Mouse (Mus musculus) ovary, adult 10 weeks (tissue): Measurements from ENCODE around the gene 2210418O10Rik. TPM values are rescaled to one million over a fixed set of nuclear protein-coding genes. Genes with fewer than 3 reads are reported as not detected.

Source experiments
- polyA plus RNA-seq: library from polyadenylated mRNA; stranded (reverse); fragments of 350-450 nt; fragmentation: Illumina TruSeq; extraction: RNeasy Lipid Tissue Mini Kit (QIAGEN cat#74804); gene quantifications from one replicate; pipeline ENCODE4 v1.2.3, GENCODE M21; 2014

Gene 2210418O10Rik
- 53.9 TPM for polyA plus RNA-seq

GRCm38 (mm10) chr2:176226269-176226668, at the start of gene 2210418O10Rik:
Gene 2210418O10Rik, plus strand, starts transcription at chr2:176226569.

Other genes starting within 250 kb of the 2210418O10Rik start
- gene Gm2004, start 76.7 kb upstream of the 2210418O10Rik start, polyA plus RNA-seq, result 17.3 TPM
- gene Gm11009, start 92.9 kb downstream of the 2210418O10Rik start, polyA plus RNA-seq, result not detected
- gene Gm14435, start 197.0 kb downstream of the 2210418O10Rik start, polyA plus RNA-seq, result 10.9 TPM